Mouse (Mus musculus): ENCODE results near the gene Vmn1r223. TPM values are rescaled to one million over a fixed set of nuclear protein-coding genes. Genes with fewer than 3 reads are reported as not detected.

Gene Vmn1r223
- polyA plus RNA-seq (2021; fragmentation: Nextera tagmentation): not detected in 2 replicates
- long read RNA-seq, experiment 1: 0 reads
- long read RNA-seq, experiment 2: 0 reads

GRCm38 (mm10) chr13:23246834-23247233 is at the start of gene Vmn1r223:
Gene Vmn1r223 (plus strand): TSS chr13:23247134.

GRCm38 (mm10) chr13:23213827-23214226 is 33.1 kb upstream of the Vmn1r223 start, which contains the start of gene Vmn1r221:
Gene Vmn1r221 (plus strand): TSS chr13:23214127.

GRCm38 (mm10) chr13:23235847-23236246 is 11.1 kb upstream of the Vmn1r223 start, which contains the start of gene Vmn1r222:
Gene Vmn1r222 (minus strand): TSS chr13:23235947.

Other genes starting within 250 kb of the Vmn1r223 start
- not detected in 2 replicates for gene Vmn1r213, start 239.5 kb upstream of the Vmn1r223 start, polyA plus RNA-seq (2021; fragmentation: Nextera tagmentation)
- not detected in 2 replicates for gene Vmn1r214, start 216.7 kb upstream of the Vmn1r223 start, polyA plus RNA-seq (2021; fragmentation: Nextera tagmentation)
- not detected in 2 replicates for gene Vmn1r215, start 179.1 kb upstream of the Vmn1r223 start, polyA plus RNA-seq (2021; fragmentation: Nextera tagmentation)
- gene Vmn1r217, start 128.9 kb upstream of the Vmn1r223 start, polyA plus RNA-seq (2021; fragmentation: Nextera tagmentation): not detected in 2 replicates
- not detected in 2 replicates for gene Vmn1r218, start 114.0 kb upstream of the Vmn1r223 start, polyA plus RNA-seq (2021; fragmentation: Nextera tagmentation)
- gene Vmn1r219, start 87.8 kb upstream of the Vmn1r223 start, polyA plus RNA-seq (2021; fragmentation: Nextera tagmentation): not detected in 2 replicates
- not detected in 2 replicates for gene Vmn1r220, start 59.2 kb upstream of the Vmn1r223 start, polyA plus RNA-seq (2021; fragmentation: Nextera tagmentation)
- gene Vmn1r221, start 33.0 kb upstream of the Vmn1r223 start, polyA plus RNA-seq (2021; fragmentation: Nextera tagmentation): not detected in 2 replicates
- not detected in 2 replicates for gene Vmn1r222, start 11.2 kb upstream of the Vmn1r223 start, polyA plus RNA-seq (2021; fragmentation: Nextera tagmentation)
- gene Zfp322a, start 122.1 kb downstream of the Vmn1r223 start, polyA plus RNA-seq (2021; fragmentation: Nextera tagmentation): 11.8 and 14.7 TPM in 2 replicates
- 7.2 and 7.9 TPM in 2 replicates for gene Abt1, start 176.7 kb downstream of the Vmn1r223 start, polyA plus RNA-seq (2021; fragmentation: Nextera tagmentation)
- not detected in 2 replicates for gene Btn1a1, start 218.8 kb downstream of the Vmn1r223 start, polyA plus RNA-seq (2021; fragmentation: Nextera tagmentation)
- gene Btn2a2, start 241.7 kb downstream of the Vmn1r223 start, polyA plus RNA-seq (2021; fragmentation: Nextera tagmentation): 0.26 and 0.46 TPM in 2 replicates

Data from layer of hippocampus, adult 6 months (tissue).